Mouse (Mus musculus) gastrocnemius, postnatal 14 days (tissue): Measurements from ENCODE around the gene Lrrc4. TPM values are rescaled to one million over a fixed set of nuclear protein-coding genes. Genes with fewer than 3 reads are reported as not detected.

Experiments
- DNase-seq: peaks from one replicate; pipeline ENCODE4 v3.0.0; 2021; ENCODE audit warnings: mixed read lengths
- intact Hi-C: fragments of 180-260 bp; cut with DNase I; formaldehyde crosslinking; loops from one replicate; pipeline ENCODE4 v1.15.1; 2025; ENCODE audit warnings: low total_unique reads
- total RNA-seq, 2 experiments: library from RNA; stranded (reverse); gene quantifications; 2 replicates each; pipeline ENCODE4 v1.2.3; 2021

Lrrc4 gene
- total RNA-seq, 2 experiments from 2014 or later: 0.64 to 0.68 TPM

DNA sequence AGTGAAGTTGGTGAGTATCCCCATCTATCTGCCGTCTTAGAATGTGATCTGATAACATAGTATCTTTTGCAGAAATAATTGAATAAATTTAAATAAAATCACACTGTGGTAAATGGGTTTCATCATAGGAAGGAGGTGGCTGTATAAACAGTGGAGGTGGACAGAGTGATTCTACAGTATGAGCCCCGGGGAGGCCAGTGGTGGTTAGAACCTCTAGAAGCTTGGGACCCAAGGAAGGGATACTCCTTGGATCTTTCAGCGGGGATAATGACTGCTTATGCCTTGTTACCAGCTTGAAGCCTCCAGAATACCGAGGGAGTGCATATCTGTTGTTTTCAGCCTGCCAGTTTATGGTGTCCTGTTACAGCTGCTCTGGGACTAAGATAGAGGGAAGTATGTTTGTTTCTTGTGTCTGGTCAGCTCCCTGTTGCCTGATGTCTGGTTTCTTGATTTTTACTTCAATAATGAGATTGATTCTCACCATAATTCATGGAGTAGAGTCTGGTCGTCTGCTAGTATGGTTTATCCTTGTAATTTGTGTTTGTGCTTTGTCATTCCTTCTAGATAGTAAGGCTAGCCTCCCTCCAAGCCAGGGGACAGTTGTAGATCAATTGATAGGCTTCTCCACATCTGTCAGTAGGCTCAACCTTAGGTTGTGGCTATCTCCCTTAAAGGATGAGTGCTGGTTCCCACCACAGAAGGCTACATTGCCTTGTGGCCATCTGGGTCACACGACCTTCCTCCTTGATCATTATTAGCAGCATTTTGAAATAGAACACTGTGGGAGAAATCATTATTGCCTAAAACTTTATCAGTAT, 195.8 kb downstream of the Lrrc4 start:
- intact Hi-C loops: no loop called here
- DNase-seq: no peak

DNA sequence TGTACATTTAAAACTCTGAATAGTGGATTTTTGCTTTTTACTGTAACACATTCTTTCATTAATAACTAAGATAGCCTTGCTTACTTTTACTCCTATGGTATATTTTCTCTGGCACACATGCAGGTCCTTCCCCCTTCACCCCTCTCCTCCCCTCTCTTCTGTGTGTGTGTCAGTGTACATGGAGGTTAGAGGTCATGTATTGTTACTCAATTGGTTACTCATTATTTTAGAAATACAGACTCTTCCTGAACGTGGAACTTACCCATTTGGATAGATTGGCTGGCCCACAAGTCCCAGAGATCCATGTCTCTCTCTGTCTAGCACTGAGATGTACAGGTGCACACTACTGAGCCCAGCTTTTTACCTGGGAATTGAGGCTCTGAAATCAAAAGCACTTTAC, 196.5 kb downstream of the Lrrc4 start:
- intact Hi-C loops: no loop called here
- no peak for DNase-seq

DNA sequence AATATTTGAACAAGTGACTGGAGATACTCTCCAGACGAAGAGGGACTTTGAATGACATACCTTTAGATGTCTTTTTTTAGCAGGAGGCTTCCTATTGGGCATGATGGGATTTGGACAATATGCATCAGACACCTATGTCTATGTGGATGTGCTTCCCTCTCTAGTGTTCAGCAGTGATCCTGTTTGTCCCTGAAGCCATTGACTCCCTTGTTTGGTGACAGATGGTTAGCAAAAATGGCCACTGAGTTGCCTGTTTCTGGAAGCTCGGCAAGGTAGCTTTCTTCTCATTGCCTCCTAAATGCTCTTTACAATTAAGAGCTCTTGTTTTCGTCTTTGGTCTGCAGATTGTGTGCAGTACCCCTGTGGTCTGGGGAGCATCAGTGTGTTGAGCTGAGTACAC, 197.9 kb downstream of the Lrrc4 start:
- DNase-seq: no peak
- intact Hi-C loops: no loop called here

DNA sequence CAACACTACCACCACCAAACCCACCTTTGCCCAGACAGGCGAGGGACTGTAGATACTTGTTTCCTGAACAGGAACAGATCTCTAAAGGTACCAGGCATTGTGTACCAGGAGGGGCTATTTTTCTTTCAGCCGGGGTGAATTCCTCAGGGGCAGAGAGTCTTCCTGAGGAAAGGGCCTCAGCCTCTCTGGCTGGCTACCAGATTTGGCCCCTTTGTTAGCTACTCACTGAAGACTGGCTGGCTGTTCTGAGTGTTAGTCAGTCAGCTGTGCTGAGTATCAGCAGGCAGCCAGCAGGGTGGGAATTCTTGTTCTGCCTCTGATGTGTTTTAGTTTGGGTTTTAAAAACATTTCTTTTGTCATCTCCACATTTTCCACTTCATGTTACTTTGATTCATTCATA, 198.4 kb downstream of the Lrrc4 start:
- DNase-seq: no peak
- intact Hi-C loops: no loop called here

DNA sequence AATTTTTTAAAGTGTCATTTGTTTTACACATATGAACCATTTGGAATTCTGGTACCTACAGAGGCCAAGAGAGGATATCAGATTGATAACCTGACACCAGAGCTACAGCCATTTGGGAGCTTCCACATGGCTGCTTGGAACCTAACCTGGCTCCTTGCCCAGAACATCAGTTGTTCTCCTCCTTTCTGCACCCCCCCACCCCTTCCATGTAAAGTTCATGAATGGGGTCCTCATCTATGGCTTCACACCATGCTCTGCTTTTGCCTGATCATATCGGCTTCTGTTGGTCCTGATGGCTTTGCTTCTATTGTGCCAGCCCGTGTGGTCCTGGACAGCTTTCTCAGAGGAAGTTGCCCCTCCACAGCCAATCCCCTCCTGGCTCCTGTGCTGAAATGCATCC, 200.6 kb downstream of the Lrrc4 start:
- intact Hi-C loops: no loop called here
- DNase-seq: no peak

DNA sequence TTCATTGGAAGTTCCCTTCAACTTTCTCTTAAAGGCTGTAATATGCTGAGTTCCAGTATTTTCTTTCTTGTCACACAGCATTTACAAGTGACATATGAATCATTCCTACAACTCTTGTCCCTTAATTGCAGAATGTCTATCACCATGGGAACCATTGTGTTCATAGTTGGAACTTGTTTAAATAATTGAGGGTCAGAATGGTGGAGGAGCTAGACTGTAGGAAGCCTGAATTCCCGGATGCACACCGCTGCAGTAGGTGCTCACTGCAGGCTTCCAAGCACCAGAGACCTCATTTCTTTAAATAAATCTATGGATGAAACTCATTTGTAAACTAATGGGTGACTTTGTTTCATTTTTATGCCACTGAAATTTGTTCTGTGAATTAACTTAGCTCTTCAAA, 201.7 kb downstream of the Lrrc4 start:
- intact Hi-C loops: no loop called here
- DNase-seq: no peak

DNA sequence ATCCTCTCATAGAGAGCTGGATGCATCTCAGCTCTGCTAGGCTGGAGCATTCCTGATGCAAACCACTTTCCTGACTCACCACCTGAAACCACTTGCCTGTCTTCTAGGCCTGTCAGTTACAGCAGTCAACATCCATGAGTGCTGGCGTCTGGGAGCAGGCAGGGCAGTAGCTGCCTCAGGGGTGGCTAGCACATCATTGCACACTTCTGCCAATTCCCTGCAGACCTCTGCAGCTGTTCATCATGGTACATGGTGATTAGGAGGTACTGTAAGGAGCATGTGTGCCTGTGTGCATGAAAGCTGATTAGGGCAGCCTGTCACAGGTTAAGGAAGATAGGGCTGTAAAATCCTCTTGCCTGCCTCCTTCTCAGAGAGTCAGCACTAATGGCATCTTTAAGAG, 203.1 kb downstream of the Lrrc4 start:
- DNase-seq: no peak
- intact Hi-C loops: no loop called here

DNA sequence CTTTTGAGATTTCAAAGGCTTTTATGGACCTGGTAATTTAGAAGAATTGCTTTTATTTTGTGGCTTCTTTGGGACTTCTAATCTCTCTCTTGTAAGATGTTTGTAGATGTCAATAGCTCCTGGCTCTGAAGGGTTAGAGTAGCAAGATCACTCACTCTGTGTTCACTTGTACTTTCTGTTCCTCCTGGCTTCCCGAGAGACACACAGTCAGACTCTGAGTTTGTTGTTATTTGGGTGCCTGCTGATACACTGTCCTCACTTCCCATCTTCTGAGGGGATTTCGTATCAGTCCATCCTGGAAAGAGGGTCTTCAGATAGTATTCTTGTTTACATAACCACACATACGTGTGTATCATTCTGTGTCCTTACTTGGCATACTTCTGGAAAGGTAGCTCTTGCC, 208.6 kb downstream of the Lrrc4 start:
- no peak for DNase-seq
- intact Hi-C loops: no loop called here

DNA sequence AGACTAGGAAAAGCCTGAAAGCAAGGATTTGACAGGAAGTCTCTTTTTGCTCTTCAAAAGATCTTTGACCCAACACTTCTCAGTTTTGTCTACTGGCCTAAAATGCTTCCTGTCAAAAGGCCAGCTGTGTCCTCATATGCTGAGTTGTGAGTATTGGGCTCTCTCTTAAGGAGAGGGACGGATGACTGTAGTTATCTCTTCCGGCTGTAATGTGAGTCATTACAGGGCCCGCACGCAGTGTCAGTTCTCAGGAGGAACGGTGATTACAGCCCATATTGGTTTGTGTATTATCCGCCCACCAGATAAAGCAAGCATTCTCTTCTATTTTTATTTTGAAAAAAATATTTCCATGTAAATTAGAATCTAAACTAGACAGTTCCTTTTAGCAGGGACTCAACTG, 209.0 kb downstream of the Lrrc4 start:
- peak; percentile 36 for DNase-seq
- intact Hi-C loops: no loop called here

DNA sequence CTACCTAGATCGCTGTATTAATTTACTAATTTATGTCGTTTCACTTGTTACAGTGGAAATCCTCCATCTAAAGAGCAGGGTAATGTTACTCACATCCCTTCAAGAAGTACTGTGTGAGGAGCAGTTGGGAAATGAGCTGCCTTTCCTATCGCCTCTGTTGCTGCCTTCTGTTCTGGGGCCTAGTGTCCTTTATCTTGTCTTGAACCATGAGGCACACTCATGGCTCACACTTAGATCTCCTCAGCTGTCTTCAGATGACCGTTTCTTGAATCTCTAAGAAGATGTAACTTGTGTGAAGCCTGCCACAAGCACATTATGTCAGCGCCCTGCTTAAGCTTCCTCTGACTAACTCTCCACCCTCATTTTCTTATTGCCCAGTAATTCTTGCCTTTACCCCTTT, 209.6 kb downstream of the Lrrc4 start:
- DNase-seq: no peak
- intact Hi-C loops: no loop called here

DNA sequence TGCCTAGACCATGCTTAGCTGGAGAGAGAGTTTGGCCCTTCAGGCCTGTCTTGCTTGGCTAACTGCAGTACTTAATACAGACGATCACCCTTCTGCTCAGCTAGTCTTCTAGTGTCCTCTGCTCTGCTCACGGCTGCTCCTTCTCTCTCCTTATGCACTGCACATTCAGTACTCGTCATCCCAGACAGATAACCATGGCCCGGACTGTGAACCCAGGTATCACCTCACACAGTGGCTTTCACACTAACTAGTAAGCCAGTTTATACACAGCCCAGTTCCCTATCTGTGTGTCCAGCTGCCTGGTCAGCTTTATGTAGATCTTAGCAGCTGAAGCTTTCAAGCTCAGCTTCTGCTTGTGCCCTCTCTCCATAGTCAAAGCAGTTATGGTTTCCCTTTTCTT, 210.1 kb downstream of the Lrrc4 start:
- DNase-seq: no peak
- intact Hi-C loops: no loop called here

DNA sequence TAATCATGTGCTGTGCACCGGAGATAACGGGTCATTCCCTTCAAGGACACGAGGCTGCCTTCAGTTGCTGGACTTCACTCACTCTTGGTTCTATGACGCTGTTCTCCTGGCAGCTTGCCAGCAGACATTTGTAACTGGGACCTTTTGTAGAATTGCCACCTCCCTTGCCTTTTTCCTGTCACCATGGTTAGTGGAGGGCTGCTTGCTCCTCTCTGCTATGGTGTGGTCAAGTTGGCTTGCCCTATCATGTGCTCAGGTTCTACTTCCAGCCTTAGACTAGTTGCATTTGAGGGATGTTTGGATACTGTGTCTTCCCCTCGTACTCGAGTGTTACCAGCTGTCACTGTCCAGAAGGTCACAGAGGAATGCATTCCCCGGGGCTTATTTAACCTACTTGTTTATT, 212.8 kb downstream of the Lrrc4 start:
- intact Hi-C loops: no loop called here
- peak; percentile 44 for DNase-seq

DNA sequence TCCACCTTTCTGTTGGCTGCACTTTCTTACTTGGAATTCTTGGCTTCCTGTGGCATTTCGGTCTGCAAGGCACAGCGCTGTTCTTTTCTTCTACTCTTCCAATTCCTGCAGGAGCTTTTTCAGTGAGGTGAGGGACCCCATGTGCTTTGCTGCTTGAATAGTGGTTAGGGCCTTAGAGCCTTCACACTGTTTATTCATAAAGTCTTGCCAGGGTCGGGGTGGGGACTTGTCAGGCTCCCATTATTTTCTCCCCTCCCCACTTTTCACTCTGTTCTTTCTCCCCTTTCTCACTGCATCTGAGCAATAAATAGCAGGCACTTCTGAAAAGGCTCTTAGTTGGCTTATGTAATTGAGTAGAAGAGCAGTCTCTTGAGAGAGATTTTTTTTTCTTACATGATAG, 213.2 kb downstream of the Lrrc4 start:
- DNase-seq: no peak
- intact Hi-C loops: no loop called here

DNA sequence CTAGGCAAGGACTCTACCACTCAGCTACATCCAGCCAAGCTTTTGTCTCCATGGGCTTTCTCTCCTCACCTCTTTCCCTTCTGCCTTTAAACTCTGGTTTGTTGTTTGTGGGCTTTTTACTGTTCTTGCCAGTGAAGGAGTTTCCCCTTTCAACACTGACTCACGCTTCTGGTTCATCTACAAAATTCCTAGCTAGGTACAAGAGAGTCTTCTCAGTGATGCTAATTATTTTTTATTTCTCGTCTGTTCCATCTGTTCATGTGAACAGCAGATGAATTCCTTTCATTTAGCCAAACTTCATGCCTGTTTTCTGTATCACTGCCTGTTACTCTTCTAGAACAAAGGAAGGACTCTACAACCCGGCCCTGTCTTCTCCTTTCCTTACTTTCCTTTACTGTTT, 215.6 kb downstream of the Lrrc4 start:
- intact Hi-C loops: no loop called here
- no peak for DNase-seq

DNA sequence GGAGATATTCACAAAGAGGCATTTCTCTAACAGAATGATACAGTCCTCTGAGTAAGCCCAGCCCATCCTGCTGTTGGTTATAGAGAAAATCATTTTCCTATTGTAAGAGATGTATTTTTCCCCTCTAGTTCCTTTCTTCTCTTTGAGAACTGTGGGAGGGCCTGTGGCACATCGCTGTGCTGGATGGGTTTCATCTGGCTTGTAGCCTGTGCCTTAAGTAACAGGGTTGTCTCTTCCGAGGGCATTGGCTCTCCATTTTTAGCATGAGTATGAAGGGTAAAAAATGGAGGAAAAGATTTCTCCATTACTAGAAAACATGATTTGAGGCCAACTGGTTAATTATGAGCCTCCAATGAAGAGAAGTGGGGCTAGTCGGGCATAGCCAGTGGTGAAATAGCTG, 216.1 kb downstream of the Lrrc4 start:
- no peak for DNase-seq
- intact Hi-C loops: no loop called here

DNA sequence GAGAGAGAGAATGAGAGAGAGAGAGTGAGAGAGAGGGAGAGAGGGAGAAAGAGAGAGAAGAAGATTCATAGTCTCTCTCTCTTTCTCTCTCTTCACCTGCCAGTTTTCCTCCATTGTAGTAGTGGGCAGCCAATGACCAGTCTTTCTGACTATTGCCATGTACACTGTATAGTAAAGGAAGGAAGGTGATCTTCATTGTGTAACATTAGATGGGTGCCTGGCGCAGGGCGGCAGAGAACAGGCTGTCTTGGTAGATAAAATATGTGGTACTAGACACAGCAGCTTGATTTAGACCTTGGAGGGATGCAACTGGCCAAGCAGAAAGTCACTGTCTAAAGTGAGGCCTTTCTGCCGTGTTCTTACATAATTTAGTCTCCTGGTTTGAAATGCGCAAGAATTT, 216.7 kb downstream of the Lrrc4 start:
- intact Hi-C loops: no loop called here
- DNase-seq: no peak

DNA sequence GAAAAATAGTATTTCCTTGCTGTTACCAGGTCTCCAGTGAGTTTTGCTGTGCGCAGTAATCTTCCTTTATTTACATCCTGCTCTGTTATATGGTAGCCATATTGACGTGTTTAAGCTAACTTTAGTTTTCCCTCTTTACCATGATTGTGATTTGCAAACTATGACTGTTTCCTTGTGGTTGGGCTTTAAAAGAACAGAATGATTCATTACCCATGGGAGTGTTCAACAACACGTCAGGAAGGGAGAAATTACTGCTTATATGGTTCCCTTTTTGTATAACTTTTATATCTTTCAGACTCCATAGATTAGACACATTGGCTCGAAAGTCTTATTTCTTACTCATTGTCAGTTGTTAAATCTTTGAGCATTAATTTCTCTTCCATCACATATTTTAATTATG, 218.1 kb downstream of the Lrrc4 start:
- intact Hi-C loops: no loop called here
- no peak for DNase-seq

Other genes starting within 250 kb of the Lrrc4 start
- under 1 TPM; 0.16 to 0.51 TPM for gene Lep, start 228.5 kb upstream of the Lrrc4 start, total RNA-seq